Mouse (Mus musculus) embryonic facial prominence, embryonic 14.5 days (tissue): Measurements from ENCODE around the gene Rcc2. TPM values are rescaled to one million over a fixed set of nuclear protein-coding genes. Genes with fewer than 3 reads are reported as not detected.

Source experiments
- ATAC-seq: fragments of 200-750 bp; cut with Nextera tagmentation; 2 replicates; pipeline ENCODE4 v1.8.0; 2017; ENCODE audit warnings: low read depth, moderate number of reproducible peaks, moderate TSS enrichment
- DNase-seq: peaks from one replicate; pipeline ENCODE4 v3.0.0-alpha.2; 2015; ENCODE audit warnings: low spot score
- H3K27ac ChIP-seq: fragments of 300-500 bp; sonication (generic); replicated peaks from 2 replicates; pipeline ENCODE4 v1.5.1; 2014; ENCODE audit warnings: low read depth, mild to moderate bottlenecking, low read length, moderate library complexity
- H3K27me3 ChIP-seq: fragments of 300-500 bp; sonication (generic); replicated peaks from 2 replicates; pipeline ENCODE4 v1.6.1; 2014; ENCODE audit warnings: low read length; ENCODE audit not compliant: control insufficient read depth, insufficient read depth
- H3K36me3 ChIP-seq: fragments of 300-500 bp; sonication (generic); 2 replicates; pipeline ENCODE4 v1.6.1; 2014; ENCODE audit warnings: low read length, mixed read lengths; ENCODE audit not compliant: control insufficient read depth, insufficient read depth
- H3K4me1 ChIP-seq: fragments of 300-500 bp; sonication (generic); 2 replicates; pipeline ENCODE4 v1.6.1; 2014; ENCODE audit warnings: antibody characterized with exemption, low read length; ENCODE audit not compliant: control insufficient read depth, insufficient read depth
- H3K4me2 ChIP-seq: fragments of 300-500 bp; sonication (generic); 2 replicates; pipeline ENCODE4 v1.6.1; 2014; ENCODE audit warnings: low read depth, mild to moderate bottlenecking, low read length, moderate library complexity, mixed read lengths
- H3K4me3 ChIP-seq: fragments of 300-500 bp; sonication (generic); 2 replicates; pipeline ENCODE4 v1.5.1; 2014; ENCODE audit warnings: low read depth, mild to moderate bottlenecking, low read length
- H3K9ac ChIP-seq: fragments of 300-500 bp; sonication (generic); 2 replicates; pipeline ENCODE4 v1.6.1; 2014; ENCODE audit warnings: low read depth, mild to moderate bottlenecking, low read length, moderate library complexity, mixed read lengths
- H3K9me3 ChIP-seq: fragments of 300-500 bp; sonication (generic); 2 replicates; pipeline ENCODE4 v1.6.1; 2016; ENCODE audit warnings: low read length; ENCODE audit not compliant: control insufficient read depth
- WGBS: fragments of 180-500 bp; shearing (Covaris S2); extraction: QIAGEN DNeasy Blood & Tissue Kit; methylation state at CpG from one replicate; pipeline ENCODE4 v1.1.7; 2014; 5-methylcytosine and 5-hydroxymethylcytosine counted together
- microRNA-seq: library from miRNA; unstranded; fragments of <30 nt; microRNA quantifications from one replicate; pipeline ENCODE4, GENCODE M21; 2016; ENCODE audit warnings: borderline number of aligned reads
- polyA plus RNA-seq: library from polyadenylated mRNA; unstranded; fragments of >200 nt; fragmentation: Nextera tagmentation; extraction: Ambion mirVana; gene quantifications from 2 replicates; pipeline ENCODE4 v1.2.1, GENCODE M21; 2014

Gene Rcc2
- polyA plus RNA-seq, 1 experiment from 2014 or later = 31.6 TPM

DNA sequence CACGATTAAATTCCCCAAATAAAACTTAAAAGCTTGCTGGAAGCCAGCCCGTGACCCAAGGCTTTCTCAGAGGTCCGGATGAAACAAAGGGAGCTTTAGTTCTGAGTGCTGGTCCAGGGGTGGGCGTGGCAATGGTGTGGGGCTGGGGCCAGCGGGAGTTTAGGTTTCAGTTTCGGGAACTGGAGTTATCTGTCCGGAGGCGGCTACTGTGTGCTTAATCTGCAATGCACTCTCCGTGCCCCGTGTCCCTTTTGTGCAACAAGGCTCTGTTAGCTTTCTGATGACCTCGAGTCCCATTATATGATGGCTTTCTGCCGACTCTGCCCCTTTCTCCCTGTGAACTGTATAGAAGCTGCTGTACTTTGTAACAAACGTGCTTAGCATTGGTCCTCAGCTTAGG is 70.1 kb downstream of the Rcc2 start:
- no peak for ATAC-seq
- 0 out of 2 replicates have a peak overlapping the region, but pooled peaks have one; percentile 37 for H3K9ac ChIP-seq
- no peaks in the 10 kb centered on the region for H3K36me3 ChIP-seq
- H3K27ac ChIP-seq = no peak overlapping the region
- H3K9me3 ChIP-seq = no peaks in the 10 kb centered on the region
- peak overlapping the region; percentile 45 for H3K4me2 ChIP-seq
- H3K4me1 ChIP-seq = 0 out of 2 replicates have a peak, but pooled peaks cover 5% of the 10 kb centered on the region
- DNase-seq = peak; percentile 55
- peak overlapping the region; percentile 29 for H3K4me3 ChIP-seq
- WGBS = 8% methylated on average over 13 of the region's 13 CpGs
- no peaks in the 10 kb centered on the region for H3K27me3 ChIP-seq

DNA sequence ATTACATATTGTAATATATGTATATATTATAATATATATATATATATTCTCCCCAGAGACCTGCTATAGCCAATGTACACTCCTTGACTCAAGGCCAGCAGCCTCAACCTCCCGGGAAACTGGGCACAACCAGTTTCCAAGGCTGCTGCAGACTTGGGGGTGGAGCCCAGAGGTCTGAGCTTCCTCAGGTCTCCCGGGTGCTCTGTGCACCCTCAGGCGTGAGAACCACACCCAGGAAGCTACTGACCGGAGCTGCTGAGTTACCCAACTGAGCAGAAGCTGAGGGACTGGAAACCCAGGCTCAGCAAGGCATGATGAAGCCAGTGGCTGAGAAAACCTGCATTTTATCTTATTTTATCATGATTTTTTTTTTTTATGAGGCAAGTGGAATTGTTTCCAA is 70.8 kb downstream of the Rcc2 start:
- H3K9ac ChIP-seq = no peak overlapping the region
- no peaks in the 10 kb centered on the region for H3K27me3 ChIP-seq
- H3K36me3 ChIP-seq = no peaks in the 10 kb centered on the region
- no peak for ATAC-seq
- no peak overlapping the region for H3K27ac ChIP-seq
- DNase-seq = peak; percentile 9
- H3K4me3 ChIP-seq = no peak overlapping the region
- WGBS = 34% methylated on average over 4 of the region's 4 CpGs
- H3K9me3 ChIP-seq = no peaks in the 10 kb centered on the region
- H3K4me2 ChIP-seq = no peak overlapping the region
- H3K4me1 ChIP-seq = 0 out of 2 replicates have a peak, but pooled peaks cover 5% of the 10 kb centered on the region

Small RNAs within 50 kb of the gene (microRNA-seq; reads per million reads assigned to microRNA genes)
- gene Gm23045 (not detected), gene Gm25951 (not detected)

Other genes starting within 250 kb of the Rcc2 start
- gene Arhgef10l, start 34.5 kb upstream of the Rcc2 start, polyA plus RNA-seq = 13.4 and 14.8 TPM in 2 replicates
- not detected in 2 replicates for gene Padi6, start 42.1 kb downstream of the Rcc2 start, polyA plus RNA-seq
- 0.14 and 0.38 TPM in 2 replicates for gene Padi4, start 73.7 kb downstream of the Rcc2 start, polyA plus RNA-seq
- gene Padi3, start 110.1 kb downstream of the Rcc2 start, polyA plus RNA-seq = 0.38 and 0.47 TPM in 2 replicates
- gene Padi1, start 145.2 kb downstream of the Rcc2 start, polyA plus RNA-seq = 0.07 and 0.28 TPM in 2 replicates
- 15.1 and 16.1 TPM in 2 replicates for gene Padi2, start 205.8 kb downstream of the Rcc2 start, polyA plus RNA-seq